Mouse (Mus musculus): Measurements from ENCODE around the gene Gm20914. TPM values are rescaled to one million over a fixed set of nuclear protein-coding genes. Genes with fewer than 3 reads are reported as not detected.

Gene Gm20914
- not detected for polyA plus RNA-seq (2014; fragmentation: Illumina TruSeq; extraction: RNeasy Lipid Tissue Mini Kit (QIAGEN cat#74804); ENCODE audit: low read depth, low replicate concordance)

GRCm38 (mm10) chrY:5725678-5726077, at the start of gene Gm20914:
Gene Gm20914, plus strand, starts transcription at chrY:5725978.

Other genes with a start within 250 kb of the Gm20914 start
- gene Gm21854, start 69.0 kb upstream of the Gm20914 start, polyA plus RNA-seq (2014; fragmentation: Illumina TruSeq; extraction: RNeasy Lipid Tissue Mini Kit (QIAGEN cat#74804); ENCODE audit: low read depth, low replicate concordance), result not detected
- gene Gm28171, start 67.4 kb downstream of the Gm20914 start, polyA plus RNA-seq (2014; fragmentation: Illumina TruSeq; extraction: RNeasy Lipid Tissue Mini Kit (QIAGEN cat#74804); ENCODE audit: low read depth, low replicate concordance), result not detected
- gene Gm21778, start 216.5 kb downstream of the Gm20914 start, polyA plus RNA-seq (2014; fragmentation: Illumina TruSeq; extraction: RNeasy Lipid Tissue Mini Kit (QIAGEN cat#74804); ENCODE audit: low read depth, low replicate concordance), result not detected